Mouse (Mus musculus): Measurements from ENCODE around the gene Slc6a3.

DNA sequence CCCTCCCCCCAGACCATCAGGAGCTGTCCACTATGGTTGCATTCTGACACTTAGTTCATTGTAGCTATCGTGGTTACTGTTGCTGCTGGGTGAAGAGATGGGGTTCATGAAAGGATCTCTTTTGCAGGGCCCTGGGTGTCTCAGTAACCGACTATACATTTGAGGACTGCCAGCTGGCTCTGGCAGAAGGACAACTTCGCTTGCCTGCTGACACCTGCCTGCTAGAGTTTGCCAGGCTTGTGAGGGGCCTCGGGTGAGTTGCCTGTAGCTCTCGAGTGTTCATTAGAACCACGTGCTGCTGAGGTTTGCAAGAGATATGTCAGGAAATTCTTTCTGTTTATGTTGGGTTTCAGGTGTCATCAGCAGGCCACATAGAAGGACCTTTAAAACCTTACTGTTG is 26.7 kb upstream of the Slc6a3 start:
- TF ChIP-seq CTCF (IDR thresholded peaks at IDR 0.05; ENCODE audit: insufficient read depth, low read depth, low read length) (no peak), POLR2A (IDR thresholded peaks at IDR 0.05; ENCODE audit: insufficient read depth, low read depth, low read length) (no peak)
